Mouse (Mus musculus) bone marrow macrophage, adult 2 months (primary cell): ENCODE results near the gene Nmt1.

Experiments
- CTCF ChIP-seq: IDR thresholded peaks from 2 replicates; pipeline ENCODE4 v1.5.1; 2012; ENCODE audit warnings: low read depth, mild to moderate bottlenecking, low read length, moderate library complexity
- POLR2A ChIP-seq: IDR thresholded peaks from 2 replicates; pipeline ENCODE4 v1.6.1; 2012; ENCODE audit warnings: mild to moderate bottlenecking, low read depth, low read length, borderline replicate concordance

- TF ChIP-seq POLR2A (no peak), CTCF (no peak)
Observed at GRCm38 (mm10) chr11:103035007-103035406, 7.0 kb downstream of the Nmt1 start.
